Mouse (Mus musculus) skeletal muscle tissue, adult 2 months (tissue): ENCODE measurements around the gene Kif20b.

ENCODE experiments used
- DNase-seq: peaks from one replicate; pipeline ENCODE4 v3.0.0-alpha.2; 2012; ENCODE audit warnings: low read depth, low spot score

The Kif20b gene

GRCm38 (mm10) chr19:34921652-34922602, at the start of gene Kif20b:
TSS of gene Kif20b (plus strand) at chr19:34922361.
- peak; percentile 64 for DNase-seq

- no peak for DNase-seq
These were observed 45.5 kb upstream of the Kif20b start for GRCm38 (mm10) chr19:34876676-34877075.

GRCm38 (mm10) chr19:34877898-34878602, 44.1 kb upstream of the Kif20b start:
- DNase-seq = peak; percentile 89

- peak; percentile 21 for DNase-seq
These were observed 43.3 kb upstream of the Kif20b start, which contains the start of gene Pank1 for GRCm38 (mm10) chr19:34878603-34879541. TSS of gene Pank1 (minus strand) at chr19:34879455.

GRCm38 (mm10) chr19:34879624-34880023, 42.5 kb upstream of the Kif20b start:
- DNase-seq = no peak

GRCm38 (mm10) chr19:34881160-34881559, 41.0 kb upstream of the Kif20b start:
- DNase-seq = peak; percentile 18

- no peak for DNase-seq
These were observed 39.7 kb upstream of the Kif20b start for GRCm38 (mm10) chr19:34882443-34882842.

- DNase-seq = no peak
These were observed 38.5 kb upstream of the Kif20b start for GRCm38 (mm10) chr19:34883526-34884224.

GRCm38 (mm10) chr19:34886324-34886723, 35.8 kb upstream of the Kif20b start:
- DNase-seq = no peak

- no peak for DNase-seq
These were observed 31.2 kb upstream of the Kif20b start for GRCm38 (mm10) chr19:34890981-34891380.

GRCm38 (mm10) chr19:34891590-34891989, 30.6 kb upstream of the Kif20b start:
- no peak for DNase-seq

GRCm38 (mm10) chr19:34895082-34895481, 27.1 kb upstream of the Kif20b start:
- no peak for DNase-seq

GRCm38 (mm10) chr19:34897082-34897965, 24.8 kb upstream of the Kif20b start:
- no peak for DNase-seq

- no peak for DNase-seq
These were observed 23.2 kb upstream of the Kif20b start for GRCm38 (mm10) chr19:34898941-34899340.

GRCm38 (mm10) chr19:34901266-34901665, 20.9 kb upstream of the Kif20b start:
- no peak for DNase-seq

GRCm38 (mm10) chr19:34901735-34902134, 20.4 kb upstream of the Kif20b start:
- DNase-seq = no peak

GRCm38 (mm10) chr19:34904032-34904431, 18.1 kb upstream of the Kif20b start:
- DNase-seq = no peak

GRCm38 (mm10) chr19:34905424-34905823, 16.7 kb upstream of the Kif20b start:
- no peak for DNase-seq

- no peak for DNase-seq
These were observed 15.4 kb upstream of the Kif20b start for GRCm38 (mm10) chr19:34906772-34907171.

- no peak for DNase-seq
These were observed 9.8 kb upstream of the Kif20b start for GRCm38 (mm10) chr19:34912366-34912765.
